Mouse (Mus musculus): ENCODE data around the gene Relb. TPM values are rescaled to one million over a fixed set of nuclear protein-coding genes. Genes with fewer than 3 reads are reported as not detected.

The Relb gene
- total RNA-seq, 2 experiments from 2014 or later = 9.4 to 10.4 TPM

GRCm38 (mm10) chr7:19589917-19590316 lies 39.3 kb downstream of the Relb start:
- peak; percentile 43 to 77 for DNase-seq (ENCODE audit: extremely low spot score in 1 of 2, low spot score in 1 of 2)

GRCm38 (mm10) chr7:19589207-19589606 lies 40.0 kb downstream of the Relb start:
- DNase-seq (ENCODE audit: extremely low spot score in 1 of 2, low spot score in 1 of 2) = peak in 1 of 2 experiments; percentile 68

- DNase-seq (ENCODE audit: extremely low spot score in 1 of 2, low spot score in 1 of 2) = no peak
Observed at GRCm38 (mm10) chr7:19586269-19586668, 43.0 kb downstream of the Relb start.

- no peak for DNase-seq (ENCODE audit: extremely low spot score in 1 of 2, low spot score in 1 of 2)
Observed at GRCm38 (mm10) chr7:19580634-19581033, 48.6 kb downstream of the Relb start.

- no peak for DNase-seq (ENCODE audit: extremely low spot score in 1 of 2, low spot score in 1 of 2)
Observed at GRCm38 (mm10) chr7:19579751-19580150, 49.5 kb downstream of the Relb start.

- DNase-seq (ENCODE audit: extremely low spot score in 1 of 2, low spot score in 1 of 2) = no peak
Observed at GRCm38 (mm10) chr7:19578436-19578835, 50.8 kb downstream of the Relb start.

- no peak for DNase-seq (ENCODE audit: extremely low spot score in 1 of 2, low spot score in 1 of 2)
Observed at GRCm38 (mm10) chr7:19577877-19578414, 51.3 kb downstream of the Relb start.

- DNase-seq (ENCODE audit: extremely low spot score in 1 of 2, low spot score in 1 of 2) = no peak
Observed at GRCm38 (mm10) chr7:19577141-19577852, 51.9 kb downstream of the Relb start, which contains the start of the genes Zfp296 and Gemin7. Gene Zfp296 (plus strand): TSS chr7:19577287. Gene Gemin7 (minus strand): TSS chr7:19577595.

GRCm38 (mm10) chr7:19575559-19575958 lies 53.7 kb downstream of the Relb start:
- no peak for DNase-seq (ENCODE audit: extremely low spot score in 1 of 2, low spot score in 1 of 2)

- DNase-seq (ENCODE audit: extremely low spot score in 1 of 2, low spot score in 1 of 2) = no peak
Observed at GRCm38 (mm10) chr7:19573776-19574140, 55.5 kb downstream of the Relb start.

- peak; percentile 67 to 74 for DNase-seq (ENCODE audit: extremely low spot score in 1 of 2, low spot score in 1 of 2)
Observed at GRCm38 (mm10) chr7:19572926-19573775, 56.1 kb downstream of the Relb start.

- no peak for DNase-seq (ENCODE audit: extremely low spot score in 1 of 2, low spot score in 1 of 2)
Observed at GRCm38 (mm10) chr7:19569647-19570046, 59.6 kb downstream of the Relb start.

- no peak for DNase-seq (ENCODE audit: extremely low spot score in 1 of 2, low spot score in 1 of 2)
Observed at GRCm38 (mm10) chr7:19567426-19567825, 61.8 kb downstream of the Relb start.

- no peak for DNase-seq (ENCODE audit: extremely low spot score in 1 of 2, low spot score in 1 of 2)
Observed at GRCm38 (mm10) chr7:19565803-19566202, 63.4 kb downstream of the Relb start.

GRCm38 (mm10) chr7:19564455-19564854 lies 64.8 kb downstream of the Relb start:
- no peak for DNase-seq (ENCODE audit: extremely low spot score in 1 of 2, low spot score in 1 of 2)

GRCm38 (mm10) chr7:19563884-19564283 lies 65.4 kb downstream of the Relb start:
- no peak for DNase-seq (ENCODE audit: extremely low spot score in 1 of 2, low spot score in 1 of 2)

- DNase-seq (ENCODE audit: extremely low spot score in 1 of 2, low spot score in 1 of 2) = no peak
Observed at GRCm38 (mm10) chr7:19562643-19563410, 66.4 kb downstream of the Relb start, which contains the start of gene Ppp1r37. Gene Ppp1r37 (minus strand): TSS chr7:19563076.

- peak; percentile 86 to 90 for DNase-seq (ENCODE audit: extremely low spot score in 1 of 2, low spot score in 1 of 2)
Observed at GRCm38 (mm10) chr7:19561765-19562642, 67.2 kb downstream of the Relb start.

GRCm38 (mm10) chr7:19561431-19561764 lies 67.8 kb downstream of the Relb start:
- DNase-seq (ENCODE audit: extremely low spot score in 1 of 2, low spot score in 1 of 2) = no peak

Measured in layer of hippocampus, postnatal 25 days (tissue).